Mouse (Mus musculus) liver, embryonic 14 days (tissue): ENCODE results near the gene Grasp. TPM values are rescaled to one million over a fixed set of nuclear protein-coding genes. Genes with fewer than 3 reads are reported as not detected.

Experiments used
- polyA plus RNA-seq: library from polyadenylated mRNA; depleted of rRNA; stranded (reverse); fragments of >200 nt; gene quantifications from 2 replicates; pipeline ENCODE4 v1.2.3, GENCODE M21; 2012; rRNA removed

The Grasp gene
- 0.46 and 0.78 TPM in 2 replicates for polyA plus RNA-seq

DNA sequence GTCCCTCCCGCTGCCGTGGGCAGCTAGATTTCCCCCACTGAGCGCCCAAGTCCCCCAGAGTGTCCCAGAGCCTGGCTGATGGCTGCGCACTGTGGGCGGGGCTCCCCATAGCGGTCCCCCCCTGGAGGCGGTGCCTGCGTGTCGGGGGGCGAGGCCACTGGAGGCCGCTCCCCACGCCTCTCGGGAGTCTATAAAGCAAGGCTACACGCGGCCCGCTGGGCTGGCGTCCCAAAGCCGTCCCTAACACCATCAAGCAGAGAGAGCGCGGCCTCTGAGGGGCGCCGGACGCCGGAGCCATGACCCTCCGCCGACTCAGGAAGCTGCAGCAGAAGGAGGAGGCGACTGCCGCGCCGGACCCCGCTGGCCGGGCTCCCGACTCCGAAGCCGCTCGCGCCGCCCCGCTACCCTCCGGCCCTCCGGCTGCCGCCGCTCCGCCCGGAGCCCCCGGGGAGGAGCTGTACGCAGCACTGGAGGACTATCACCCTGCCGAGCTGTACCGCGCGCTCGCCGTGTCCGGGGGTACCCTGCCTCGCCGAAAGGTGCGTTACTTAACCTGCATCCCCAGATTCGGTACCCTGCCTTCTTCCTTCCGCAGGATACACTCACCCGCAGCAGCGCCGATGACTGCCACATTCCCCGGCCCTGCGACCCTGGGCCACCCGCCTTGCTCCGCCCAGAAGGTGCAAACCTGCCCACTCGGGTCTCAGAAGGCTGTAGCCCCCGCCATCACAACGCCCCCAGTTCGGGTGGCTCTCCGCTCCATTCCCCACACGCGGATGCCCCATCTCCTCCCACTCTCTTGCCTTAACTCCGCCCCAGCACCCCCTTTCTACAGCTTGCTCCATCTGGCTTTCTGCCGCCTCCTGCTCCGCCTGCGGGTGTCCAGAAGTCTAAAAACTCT is at the start of gene Grasp:
Grasp (plus strand) TSS at position 183 of the 901 bp plus-strand sequence.

DNA sequence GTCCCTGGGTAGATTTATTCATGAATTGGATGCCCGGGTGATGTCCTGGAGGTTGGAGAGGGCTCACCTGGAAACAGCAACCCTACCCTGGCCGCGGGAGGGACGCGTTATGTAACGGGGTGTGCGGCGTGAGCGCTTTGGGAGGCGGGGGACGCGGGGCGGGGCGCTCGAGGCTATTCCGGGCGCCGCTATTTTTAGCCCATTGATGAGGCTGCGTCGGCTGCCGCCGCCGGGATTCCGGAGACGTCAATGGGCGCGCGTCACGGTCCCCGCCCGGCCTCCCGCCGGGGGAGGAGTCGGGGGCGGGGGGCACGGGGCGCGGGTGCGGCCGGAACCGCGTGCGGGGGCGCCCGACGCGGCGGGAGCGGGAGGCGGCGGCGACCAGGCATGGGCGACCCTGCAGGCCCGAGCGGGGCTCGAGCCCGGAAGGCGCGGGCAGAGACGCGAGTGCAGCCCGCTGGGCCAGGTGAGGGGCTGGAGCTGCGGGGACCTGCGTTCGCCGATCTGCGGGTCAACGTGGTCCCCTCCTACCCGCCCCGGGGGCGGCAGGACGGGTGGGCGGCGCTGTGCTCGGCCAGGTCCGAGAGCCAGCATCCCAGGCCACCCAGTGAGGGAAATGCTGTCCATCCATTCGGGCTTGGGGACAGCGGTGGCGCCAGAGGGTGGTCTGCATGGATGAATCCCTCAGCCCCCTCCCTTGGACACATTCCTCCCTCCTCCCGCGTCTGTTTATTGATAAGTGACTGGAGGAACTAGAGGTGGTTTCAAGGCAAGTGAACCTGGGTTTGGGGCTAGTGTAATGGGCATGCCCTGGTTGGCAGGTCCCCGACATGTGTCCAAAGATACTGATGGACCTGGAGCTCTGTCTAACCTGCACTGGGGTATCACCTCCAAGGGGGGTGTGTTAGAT is 30.2 kb downstream of the Grasp start, which contains the start of gene Nr4a1:
Nr4a1 (plus strand) TSS at position 384 of the 910 bp plus-strand sequence.

Other genes starting within 250 kb of the Grasp start
- gene Gm47841, start 176.8 kb upstream of the Grasp start, polyA plus RNA-seq, result not detected in 2 replicates
- 1.0 and 1.2 TPM in 2 replicates for gene Fignl2, start 145.6 kb upstream of the Grasp start, polyA plus RNA-seq
- gene Ankrd33, start 108.4 kb upstream of the Grasp start, polyA plus RNA-seq, result not detected in 2 replicates
- gene Acvrl1, start 95.7 kb upstream of the Grasp start, polyA plus RNA-seq, result 1.1 and 1.4 TPM in 2 replicates
- 3.1 and 3.4 TPM in 2 replicates for gene Acvr1b, start 50.1 kb upstream of the Grasp start, polyA plus RNA-seq
- gene Nr4a1, start 30.1 kb downstream of the Grasp start, polyA plus RNA-seq, result 0.34 and 0.45 TPM in 2 replicates
- 18.2 and 18.4 TPM in 2 replicates for gene Atg101, start 60.1 kb downstream of the Grasp start, polyA plus RNA-seq
- gene 6030408B16Rik, start 69.0 kb downstream of the Grasp start, polyA plus RNA-seq, result 0.10 and 0.14 TPM in 2 replicates
- gene Krt80, start 146.0 kb downstream of the Grasp start, polyA plus RNA-seq, result 0.12 and 0.15 TPM in 2 replicates
- gene Krt7, start 186.9 kb downstream of the Grasp start, polyA plus RNA-seq, result 0.97 and 1.1 TPM in 2 replicates
- not detected in 2 replicates for gene Krt87, start 214.6 kb downstream of the Grasp start, polyA plus RNA-seq
- gene Krt88, start 223.6 kb downstream of the Grasp start, polyA plus RNA-seq, result not detected in 2 replicates
- gene Krt81, start 239.6 kb downstream of the Grasp start, polyA plus RNA-seq, result not detected in 2 replicates
- not detected in 2 replicates for gene Krt86, start 249.3 kb downstream of the Grasp start, polyA plus RNA-seq